Mouse (Mus musculus): ENCODE data around the gene Tfip11. TPM values are rescaled to one million over a fixed set of nuclear protein-coding genes. Genes with fewer than 3 reads are reported as not detected.

Gene Tfip11
- polyA plus RNA-seq, 1 experiment from 2014 or later = 34.7 TPM

GRCm38 (mm10) chr5:112282780-112283482, 43.2 kb upstream of the Tfip11 start:
- Histone ChIP-seq H3K4me2 (ENCODE audit: low read length) (no peak overlapping the region), H3K27ac (ENCODE audit: low read length) (no peak overlapping the region), H3K36me3 (ENCODE audit: control insufficient read depth, insufficient read depth) (no peaks in the 10 kb centered on the region), H3K4me1 (replicated peaks; ENCODE audit: control insufficient read depth, insufficient read depth, low read length) (0 out of 2 replicates have a peak, but pooled peaks cover 2% of the 10 kb centered on the region), H3K27me3 (replicated peaks; ENCODE audit: control insufficient read depth, insufficient read depth, low read length) (no peaks in the 10 kb centered on the region), H3K4me3 (replicated peaks; ENCODE audit: low read length) (no peak overlapping the region), H3K9ac (replicated peaks; ENCODE audit: low read depth, low read length) (no peak overlapping the region), H3K9me3 (ENCODE audit: control insufficient read depth, low read length) (no peaks in the 10 kb centered on the region)
- 81% methylated on average over 9 of the region's 9 CpGs for WGBS
- ATAC-seq = no peak

- no peak overlapping the region for H3K4me3 ChIP-seq (replicated peaks; ENCODE audit: low read length)
- no peak overlapping the region for H3K9ac ChIP-seq (replicated peaks; ENCODE audit: low read depth, low read length)
- no peak overlapping the region for H3K27ac ChIP-seq (ENCODE audit: low read length)
- no peaks in the 10 kb centered on the region for H3K36me3 ChIP-seq (ENCODE audit: control insufficient read depth, insufficient read depth)
- no peak for ATAC-seq
- no peaks in the 10 kb centered on the region for H3K9me3 ChIP-seq (ENCODE audit: control insufficient read depth, low read length)
- H3K4me2 ChIP-seq (ENCODE audit: low read length) = no peak overlapping the region
- H3K27me3 ChIP-seq (replicated peaks; ENCODE audit: control insufficient read depth, insufficient read depth, low read length) = no peaks in the 10 kb centered on the region
- WGBS = 74% methylated on average over 10 of the region's 10 CpGs
- 0 out of 2 replicates have a peak, but pooled peaks cover 2% of the 10 kb centered on the region for H3K4me1 ChIP-seq (replicated peaks; ENCODE audit: control insufficient read depth, insufficient read depth, low read length)
These were observed 42.5 kb upstream of the Tfip11 start for GRCm38 (mm10) chr5:112283543-112284202.

- Histone ChIP-seq H3K27me3 (replicated peaks; ENCODE audit: control insufficient read depth, insufficient read depth, low read length) (no peaks in the 10 kb centered on the region), H3K4me2 (ENCODE audit: low read length) (no peak overlapping the region), H3K4me1 (replicated peaks; ENCODE audit: control insufficient read depth, insufficient read depth, low read length) (peaks cover 3% of the 10 kb centered on the region; the same call in 1 of the 2 replicates), H3K4me3 (replicated peaks; ENCODE audit: low read length) (no peak overlapping the region), H3K9me3 (ENCODE audit: control insufficient read depth, low read length) (no peaks in the 10 kb centered on the region), H3K27ac (ENCODE audit: low read length) (no peak overlapping the region), H3K9ac (replicated peaks; ENCODE audit: low read depth, low read length) (no peak overlapping the region), H3K36me3 (ENCODE audit: control insufficient read depth, insufficient read depth) (no peaks in the 10 kb centered on the region)
- 77% methylated on average over 7 of the region's 7 CpGs for WGBS
- no peak for ATAC-seq
These were observed 42.0 kb upstream of the Tfip11 start for GRCm38 (mm10) chr5:112284203-112284582.

GRCm38 (mm10) chr5:112285548-112286085, 40.5 kb upstream of the Tfip11 start:
- Histone ChIP-seq H3K27me3 (replicated peaks; ENCODE audit: control insufficient read depth, insufficient read depth, low read length) (no peaks in the 10 kb centered on the region), H3K9ac (replicated peaks; ENCODE audit: low read depth, low read length) (no peak overlapping the region), H3K9me3 (ENCODE audit: control insufficient read depth, low read length) (no peaks in the 10 kb centered on the region), H3K4me2 (ENCODE audit: low read length) (no peak overlapping the region), H3K36me3 (ENCODE audit: control insufficient read depth, insufficient read depth) (no peaks in the 10 kb centered on the region), H3K4me3 (replicated peaks; ENCODE audit: low read length) (no peak overlapping the region), H3K4me1 (replicated peaks; ENCODE audit: control insufficient read depth, insufficient read depth, low read length) (peaks cover 8% of the 10 kb centered on the region; the same call in 1 of the 2 replicates), H3K27ac (ENCODE audit: low read length) (no peak overlapping the region)
- ATAC-seq = no peak
- 94% methylated on average over 7 of the region's 7 CpGs for WGBS

GRCm38 (mm10) chr5:112286608-112286983, 39.6 kb upstream of the Tfip11 start:
- Histone ChIP-seq H3K27ac (ENCODE audit: low read length) (no peak overlapping the region), H3K4me2 (ENCODE audit: low read length) (no peak overlapping the region), H3K4me3 (replicated peaks; ENCODE audit: low read length) (no peak overlapping the region), H3K36me3 (ENCODE audit: control insufficient read depth, insufficient read depth) (no peaks in the 10 kb centered on the region), H3K9me3 (ENCODE audit: control insufficient read depth, low read length) (no peaks in the 10 kb centered on the region), H3K27me3 (replicated peaks; ENCODE audit: control insufficient read depth, insufficient read depth, low read length) (no peaks in the 10 kb centered on the region), H3K4me1 (replicated peaks; ENCODE audit: control insufficient read depth, insufficient read depth, low read length) (peaks cover 6% of the 10 kb centered on the region; the same call in 1 of the 2 replicates), H3K9ac (replicated peaks; ENCODE audit: low read depth, low read length) (no peak overlapping the region)
- ATAC-seq = no peak
- 76% methylated on average over 2 of the region's 2 CpGs for WGBS

- Histone ChIP-seq H3K27ac (ENCODE audit: low read length) (no peak overlapping the region), H3K27me3 (replicated peaks; ENCODE audit: control insufficient read depth, insufficient read depth, low read length) (no peaks in the 10 kb centered on the region), H3K36me3 (ENCODE audit: control insufficient read depth, insufficient read depth) (no peaks in the 10 kb centered on the region), H3K4me3 (replicated peaks; ENCODE audit: low read length) (no peak overlapping the region), H3K4me2 (ENCODE audit: low read length) (no peak overlapping the region), H3K4me1 (replicated peaks; ENCODE audit: control insufficient read depth, insufficient read depth, low read length) (peaks cover 6% of the 10 kb centered on the region; the same call in 1 of the 2 replicates), H3K9me3 (ENCODE audit: control insufficient read depth, low read length) (no peaks in the 10 kb centered on the region), H3K9ac (replicated peaks; ENCODE audit: low read depth, low read length) (no peak overlapping the region)
- no peak for ATAC-seq
- WGBS = 80% methylated on average over 11 of the region's 11 CpGs
These were observed 39.0 kb upstream of the Tfip11 start for GRCm38 (mm10) chr5:112286984-112287641.

- Histone ChIP-seq H3K36me3 (ENCODE audit: control insufficient read depth, insufficient read depth) (no peaks in the 10 kb centered on the region), H3K4me3 (replicated peaks; ENCODE audit: low read length) (no peak overlapping the region), H3K4me1 (replicated peaks; ENCODE audit: control insufficient read depth, insufficient read depth, low read length) (peaks cover 6% of the 10 kb centered on the region; the same call in 1 of the 2 replicates), H3K9me3 (ENCODE audit: control insufficient read depth, low read length) (no peaks in the 10 kb centered on the region), H3K9ac (replicated peaks; ENCODE audit: low read depth, low read length) (no peak overlapping the region), H3K4me2 (ENCODE audit: low read length) (no peak overlapping the region), H3K27ac (ENCODE audit: low read length) (no peak overlapping the region), H3K27me3 (replicated peaks; ENCODE audit: control insufficient read depth, insufficient read depth, low read length) (no peaks in the 10 kb centered on the region)
- ATAC-seq = no peak
- 93% methylated on average over 2 of the region's 2 CpGs for whole genome bisulfite sequencing
These were observed 38.5 kb upstream of the Tfip11 start for GRCm38 (mm10) chr5:112287652-112288051.

- Histone ChIP-seq H3K9ac (replicated peaks; ENCODE audit: low read depth, low read length) (no peak overlapping the region), H3K27me3 (replicated peaks; ENCODE audit: control insufficient read depth, insufficient read depth, low read length) (no peaks in the 10 kb centered on the region)
- 82% methylated on average over 9 of the region's 9 CpGs for WGBS
These were observed 37.7 kb upstream of the Tfip11 start for GRCm38 (mm10) chr5:112288193-112289141.

More at GRCm38 (mm10) chr5:112288193-112289141, 37.7 kb upstream of the Tfip11 start:
- H3K36me3 ChIP-seq (ENCODE audit: control insufficient read depth, insufficient read depth) = no peaks in the 10 kb centered on the region
- H3K9me3 ChIP-seq (ENCODE audit: control insufficient read depth, low read length) = no peaks in the 10 kb centered on the region
- peaks cover 6% of the 10 kb centered on the region; the same call in 1 of the 2 replicates for H3K4me1 ChIP-seq (replicated peaks; ENCODE audit: control insufficient read depth, insufficient read depth, low read length)
- H3K27ac ChIP-seq (ENCODE audit: low read length) = no peak overlapping the region
- no peak overlapping the region for H3K4me2 ChIP-seq (ENCODE audit: low read length)
- ATAC-seq = no peak
- no peak overlapping the region for H3K4me3 ChIP-seq (replicated peaks; ENCODE audit: low read length)

Data from forebrain, embryonic 16.5 days (tissue).